Mouse (Mus musculus): ENCODE results near the gene Abcc6. TPM values are rescaled to one million over a fixed set of nuclear protein-coding genes. Genes with fewer than 3 reads are reported as not detected.
A peak's percentile ranks its signal among the peaks of the same experiment; 100 is the strongest.
"Not testable (repeated sequence)": the region's sequence is repeated elsewhere in the genome, so short reads cannot be mapped to it uniquely, and the experiment has no call there.

Gene Abcc6
- total RNA-seq, 2 experiments from 2014 or later: 2.6 to 3.1 TPM

- DNase-seq (ENCODE audit: low spot score in 2 of 2): peak in 1 of 2 experiments; percentile 67
- intact Hi-C loops (cut with DNase I): loop anchor here (2.0 kb wide), 1 partner anchor 20 kb away; no protein-coding TSS in a partner anchor
Measured at GRCm38 (mm10) chr7:45949061-45949460, 81.0 kb downstream of the Abcc6 start.

DNA sequence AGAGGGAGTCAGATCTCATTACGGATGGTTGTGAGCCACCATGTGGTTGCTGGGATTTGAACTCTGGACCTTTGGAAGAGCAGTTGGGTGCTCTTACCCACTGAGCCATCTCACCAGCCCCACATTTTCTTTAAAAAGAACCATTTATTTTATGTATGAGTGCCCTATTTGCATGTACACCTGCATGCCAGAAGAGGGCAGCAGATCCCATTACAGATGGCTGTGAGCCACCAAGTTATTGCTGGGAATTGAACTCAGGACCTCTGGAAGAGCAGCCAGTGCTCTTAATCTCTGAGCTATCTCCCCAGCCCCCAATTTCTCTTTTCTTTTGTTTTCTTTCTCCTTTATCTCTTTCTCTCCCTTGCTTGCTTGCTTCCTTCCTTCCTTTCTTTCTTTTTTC is 86.8 kb downstream of the Abcc6 start:
- intact Hi-C loops (cut with DNase I); DNase-seq (ENCODE audit: low spot score in 2 of 2): not testable (repeated sequence)

- no peak for DNase-seq (ENCODE audit: low spot score in 2 of 2)
- intact Hi-C loops (cut with DNase I): no loop called here
Measured at GRCm38 (mm10) chr7:45941986-45942385, 88.1 kb downstream of the Abcc6 start.

- no peak for DNase-seq (ENCODE audit: low spot score in 2 of 2)
- intact Hi-C loops (cut with DNase I): loop anchor here (5.0 kb wide), 1 partner anchor 203 kb away; no protein-coding TSS in a partner anchor
Measured at GRCm38 (mm10) chr7:45939836-45940235, 90.3 kb downstream of the Abcc6 start.

DNA sequence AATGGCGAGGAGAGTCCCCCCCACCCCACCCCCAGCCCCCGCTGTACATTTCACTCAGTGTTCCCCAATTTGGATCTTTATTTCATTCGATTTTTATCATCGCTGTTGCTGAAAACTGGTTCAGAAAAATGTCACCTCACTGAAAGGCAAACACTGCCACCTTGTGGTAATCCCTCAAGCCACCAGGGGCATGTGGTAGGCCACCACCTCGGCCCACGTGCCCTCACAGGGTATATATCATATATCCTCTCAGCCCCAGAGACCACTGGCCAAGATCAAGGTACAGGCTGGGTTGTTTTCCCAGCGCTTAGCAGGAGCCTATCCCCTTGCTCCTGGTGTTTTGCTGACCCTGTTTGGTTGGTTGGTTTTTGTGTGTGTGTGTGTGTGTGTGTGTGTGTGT is 95.0 kb downstream of the Abcc6 start:
- intact Hi-C loops (cut with DNase I): loop anchor here (2.0 to 5.0 kb wide), 2 partner anchors 62 to 198 kb away; partner anchors contain the start of gene Kdelr1
- peak; percentile 36 to 47 for DNase-seq (ENCODE audit: low spot score in 2 of 2)

- DNase-seq (ENCODE audit: low spot score in 2 of 2): not testable (repeated sequence)
- intact Hi-C loops (cut with DNase I): loop anchor here (2.0 kb wide), 1 partner anchor 61 kb away; the partner anchor contains the start of gene Kdelr1
Measured at GRCm38 (mm10) chr7:45933766-45934165, 96.3 kb downstream of the Abcc6 start.

GRCm38 (mm10) chr7:45929688-45930087 is 100.4 kb downstream of the Abcc6 start:
- no peak for DNase-seq (ENCODE audit: low spot score in 2 of 2)
- intact Hi-C loops (cut with DNase I): no loop called here

GRCm38 (mm10) chr7:45928626-45929295 is 101.3 kb downstream of the Abcc6 start:
- intact Hi-C loops (cut with DNase I): no loop called here
- no peak for DNase-seq (ENCODE audit: low spot score in 2 of 2)

DNA sequence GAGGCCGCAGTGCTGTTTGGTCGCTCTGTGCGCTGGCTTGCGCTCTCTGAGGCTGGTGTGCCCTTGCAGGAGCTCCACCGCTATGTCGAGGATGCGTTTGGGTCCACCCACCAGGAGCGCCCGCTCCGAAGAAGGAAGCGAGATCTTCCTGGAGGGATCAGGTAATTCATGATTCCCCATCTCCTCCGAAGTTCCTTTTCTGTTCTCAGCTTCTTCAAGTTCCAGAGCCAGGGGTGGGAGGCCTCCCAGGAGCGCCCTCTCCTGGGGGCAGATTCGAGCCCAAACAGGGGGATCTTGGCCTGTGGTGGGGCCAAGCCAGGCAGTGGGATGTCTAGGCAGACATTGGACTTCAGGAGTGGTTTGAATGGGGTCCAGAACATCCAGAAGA is 105.7 kb downstream of the Abcc6 start:
- intact Hi-C loops (cut with DNase I): loop anchor here (5.0 kb wide), 1 partner anchor 52 kb away; the partner anchor contains the start of gene Kdelr1
- DNase-seq (ENCODE audit: low spot score in 2 of 2): no peak

- intact Hi-C loops (cut with DNase I): loop anchor here (5.0 kb wide), 1 partner anchor 52 kb away; the partner anchor contains the start of gene Kdelr1
- DNase-seq (ENCODE audit: low spot score in 2 of 2): peak; percentile 31 to 33
Measured at GRCm38 (mm10) chr7:45923762-45924428, 106.2 kb downstream of the Abcc6 start, which contains the start of gene Ccdc114. Ccdc114 (plus strand) TSS chr7:45924072.

DNA sequence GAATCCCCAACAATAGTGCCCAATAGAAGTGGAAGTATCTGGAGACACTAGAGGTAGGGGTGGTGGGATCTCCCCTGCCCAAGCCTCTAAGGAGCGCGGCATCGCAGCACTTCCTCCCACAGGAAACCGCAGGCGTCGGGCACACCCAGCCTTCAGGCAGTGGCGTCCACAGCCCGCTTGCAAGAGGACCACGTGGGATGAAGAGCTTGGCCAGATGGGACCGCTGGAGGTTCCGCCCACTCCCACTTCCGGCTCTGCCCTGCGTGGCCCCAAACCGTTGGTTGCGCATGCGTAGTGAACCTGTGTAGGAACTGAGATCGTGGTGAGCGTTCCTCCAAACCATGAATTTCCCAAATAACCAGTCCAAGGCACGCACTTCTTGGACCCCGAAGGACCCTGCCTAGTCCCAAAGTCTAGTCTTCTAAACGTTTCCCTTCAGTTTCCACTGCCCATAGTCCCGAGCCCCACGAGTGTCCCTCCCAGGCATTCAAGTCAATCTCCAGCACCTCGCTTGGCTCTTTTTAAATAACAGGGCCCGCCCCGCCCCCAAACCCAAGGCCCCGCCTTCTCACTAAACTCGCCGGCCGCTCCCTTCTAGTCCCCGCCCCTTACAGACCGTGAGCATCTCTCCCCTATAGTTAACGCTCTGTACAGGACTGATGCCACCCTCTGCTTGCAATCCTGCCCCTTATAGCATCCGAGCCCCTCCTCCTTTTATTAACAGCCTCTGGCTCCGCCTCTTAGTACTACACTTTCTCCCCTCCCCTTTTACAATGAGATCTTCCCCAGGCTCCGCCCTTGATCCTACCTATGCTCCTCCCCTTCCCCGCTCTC is 107.0 kb downstream of the Abcc6 start:
- peak; percentile 92 to 97 for DNase-seq (ENCODE audit: low spot score in 2 of 2)
- intact Hi-C loops (cut with DNase I): loop anchor here (5.0 kb wide), 1 partner anchor 51 kb away; the partner anchor contains the start of gene Kdelr1

- DNase-seq (ENCODE audit: low spot score in 2 of 2): no peak
- intact Hi-C loops (cut with DNase I): loop anchor here (5.0 kb wide), 1 partner anchor 50 kb away; the partner anchor contains the start of gene Kdelr1
Measured at GRCm38 (mm10) chr7:45921950-45922600, 108.0 kb downstream of the Abcc6 start.

DNA sequence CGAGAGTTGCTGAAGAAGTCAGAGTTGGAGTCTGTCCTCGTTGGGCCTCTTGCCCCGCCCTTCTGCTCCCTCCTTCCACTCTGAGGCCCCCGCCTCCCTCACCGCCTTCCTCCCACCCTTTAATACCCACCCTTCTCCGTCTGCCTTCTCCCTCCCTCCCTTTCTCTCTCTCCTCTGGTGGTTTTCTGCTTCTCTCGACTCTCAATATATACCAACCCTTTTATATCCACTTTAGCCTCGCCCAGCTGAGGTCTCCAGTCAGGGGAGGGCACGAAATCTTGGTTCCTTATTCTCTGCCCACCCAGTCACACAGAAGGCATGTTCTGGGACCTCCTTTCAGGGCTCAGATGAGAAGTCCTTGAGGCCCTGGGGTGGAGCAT is 108.9 kb downstream of the Abcc6 start, which contains the start of gene Emp3:
Emp3 (minus strand) TSS at position 163 of the 380 bp plus-strand sequence.
- intact Hi-C loops (cut with DNase I): loop anchor here (5.0 kb wide), 1 partner anchor 49 kb away; the partner anchor contains the start of gene Kdelr1
- no peak for DNase-seq (ENCODE audit: low spot score in 2 of 2)

DNA sequence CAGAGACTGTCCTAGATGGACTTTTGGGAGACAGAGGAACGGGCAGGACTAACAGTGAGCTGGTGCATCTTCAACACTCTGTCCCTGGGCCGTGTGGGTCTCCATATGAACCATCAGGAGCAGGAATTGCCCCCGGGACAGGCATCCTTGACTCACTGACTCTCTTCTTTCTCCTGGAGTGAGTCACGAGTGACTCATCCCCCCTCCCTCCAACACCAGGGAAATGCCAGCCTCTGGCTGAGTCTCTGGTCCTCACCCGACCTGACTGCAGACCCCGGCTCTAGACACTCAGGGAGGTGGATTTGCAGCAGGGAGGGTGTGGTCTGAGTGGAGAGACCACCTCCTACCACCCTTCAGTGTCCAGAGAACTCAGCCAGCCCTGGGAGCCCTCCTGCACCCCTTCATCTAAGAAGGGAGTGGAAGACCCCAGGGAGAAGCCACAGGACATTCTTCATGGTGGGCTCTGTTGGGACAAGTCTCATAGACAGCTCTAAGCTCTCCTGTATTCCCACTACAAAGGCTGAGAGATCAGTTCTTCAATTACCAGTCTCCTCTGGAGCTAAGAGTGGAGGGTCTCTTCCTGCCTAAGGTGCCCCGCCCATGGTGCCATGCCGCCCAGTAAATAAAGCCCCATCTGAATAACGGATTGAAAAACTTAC is 109.4 kb downstream of the Abcc6 start:
- intact Hi-C loops (cut with DNase I): loop anchor here (5.0 kb wide), 1 partner anchor 48 kb away; the partner anchor contains the start of gene Kdelr1
- DNase-seq (ENCODE audit: low spot score in 2 of 2): peak in 1 of 2 experiments; percentile 38

DNA sequence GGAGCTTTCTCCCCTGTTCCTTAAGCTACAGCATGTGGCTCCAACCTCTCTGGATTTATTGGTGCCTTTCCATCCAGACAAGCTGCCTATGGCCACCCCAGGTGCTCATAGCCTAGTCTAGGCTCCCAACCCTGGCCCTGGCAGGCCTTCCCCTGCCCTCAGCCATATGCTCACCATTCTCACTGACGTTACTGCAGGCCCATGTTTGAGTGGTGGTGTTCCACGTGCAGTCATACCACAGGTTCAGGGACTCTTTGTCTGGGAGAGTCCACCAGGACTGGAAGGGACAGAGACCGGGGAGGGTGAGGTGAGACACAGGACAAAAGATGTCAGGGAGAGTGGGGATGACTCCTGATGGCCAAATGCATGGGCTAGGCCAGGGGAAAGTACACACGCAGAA is 110.3 kb downstream of the Abcc6 start:
- DNase-seq (ENCODE audit: low spot score in 2 of 2): no peak
- intact Hi-C loops (cut with DNase I): loop anchor here (5.0 kb wide), 1 partner anchor 47 kb away; the partner anchor contains the start of gene Kdelr1

- intact Hi-C loops (cut with DNase I): no loop called here
- no peak for DNase-seq (ENCODE audit: low spot score in 2 of 2)
Measured at GRCm38 (mm10) chr7:45919083-45919671, 110.9 kb downstream of the Abcc6 start.

DNA sequence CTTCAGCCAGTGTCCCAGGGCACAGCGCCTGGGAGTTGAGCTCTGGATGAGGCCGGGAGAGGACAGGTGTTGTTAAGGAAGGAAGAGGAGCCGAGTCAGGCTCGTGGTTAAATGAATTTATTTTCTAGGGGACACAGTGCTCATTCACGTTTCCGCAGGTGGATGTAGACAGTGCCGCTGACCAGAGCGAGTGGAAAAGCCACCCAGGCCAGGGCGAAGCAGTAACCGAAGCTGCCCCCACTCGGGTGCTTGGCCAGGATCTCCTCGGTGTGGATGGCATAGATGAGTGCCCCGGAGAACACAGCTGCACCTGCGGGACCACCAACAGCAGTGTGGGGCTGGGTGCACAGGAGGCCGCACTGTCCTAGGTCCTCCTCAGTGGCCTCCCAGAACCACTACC is 112.2 kb downstream of the Abcc6 start:
- intact Hi-C loops (cut with DNase I): no loop called here
- DNase-seq (ENCODE audit: low spot score in 2 of 2): no peak
